Mouse (Mus musculus) liver, postnatal 0 days (tissue): ENCODE measurements at regions not wholly inside any gene's neighbourhood (a gene's known extent, or its start where the extent isn't known, plus 50 kb on each side); places are given as distances from the start of the nearest gene placed in this dataset.

Experiments used
- ATAC-seq: fragments of 200-750 bp; cut with Nextera tagmentation; 2 replicates; pipeline ENCODE4 v1.8.0; 2017; ENCODE audit warnings: mild to moderate bottlenecking, moderate library complexity
- DNase-seq: peaks from one replicate; pipeline ENCODE4 v3.0.0-alpha.2; 2016
- H3K27ac ChIP-seq: fragments of 300-500 bp; sonication (generic); 2 replicates; pipeline ENCODE4 v1.5.1; 2014; ENCODE audit warnings: antibody characterized with exemption, moderate library complexity, mild to moderate bottlenecking, low read depth
- H3K27me3 ChIP-seq: fragments of 300-500 bp; sonication (generic); 2 replicates; pipeline ENCODE4 v1.6.1; 2014; ENCODE audit warnings: low read length, control low read depth, mixed read lengths; ENCODE audit not compliant: insufficient read depth
- H3K36me3 ChIP-seq: fragments of 300-500 bp; sonication (generic); replicated peaks from 2 replicates; pipeline ENCODE4 v1.6.1; 2014; ENCODE audit warnings: mild to moderate bottlenecking, control low read depth, low read length, moderate library complexity, mixed read lengths; ENCODE audit not compliant: insufficient read depth
- H3K4me1 ChIP-seq: fragments of 300-500 bp; sonication (generic); 2 replicates; pipeline ENCODE4 v1.6.1; 2014; ENCODE audit warnings: antibody characterized with exemption, mild to moderate bottlenecking, control low read depth; ENCODE audit not compliant: insufficient read depth
- H3K4me2 ChIP-seq: fragments of 300-500 bp; sonication (generic); 2 replicates; pipeline ENCODE4 v1.6.1; 2014; ENCODE audit warnings: low read depth, mild to moderate bottlenecking, low read length, moderate library complexity, mixed read lengths
- H3K4me3 ChIP-seq: fragments of 300-500 bp; sonication (generic); 2 replicates; pipeline ENCODE4 v1.5.1; 2014; ENCODE audit warnings: low read depth, low read length
- H3K9ac ChIP-seq: fragments of 300-500 bp; sonication (generic); replicated peaks from 2 replicates; pipeline ENCODE4 v1.6.1; 2014; ENCODE audit warnings: mild to moderate bottlenecking, moderate library complexity
- H3K9me3 ChIP-seq: fragments of 300-500 bp; sonication (generic); 2 replicates; pipeline ENCODE4 v1.6.1; 2016; ENCODE audit warnings: mild to moderate bottlenecking, control low read depth, low read length, mixed read lengths
- CTCF ChIP-seq: sonication (generic); IDR thresholded peaks from 2 replicates; pipeline ENCODE4 v1.5.1; 2016; ENCODE audit warnings: antibody characterized with exemption, low read depth
- EP300 ChIP-seq: IDR thresholded peaks from 2 replicates; pipeline ENCODE4 v1.6.1; 2016; ENCODE audit warnings: antibody characterized with exemption, low read depth, mild to moderate bottlenecking
- WGBS: fragments of 180-500 bp; shearing (Covaris S2); extraction: QIAGEN DNeasy Blood & Tissue Kit; methylation state at CpG from one replicate; pipeline ENCODE4 v1.1.7; 2014; ENCODE audit not compliant: insufficient replicate concordance; 5-methylcytosine and 5-hydroxymethylcytosine counted together

- Histone ChIP-seq H3K27ac (no peak overlapping the region), H3K4me3 (no peak overlapping the region), H3K9me3 (no peaks in the 10 kb centered on the region), H3K36me3 (no peaks in the 10 kb centered on the region), H3K4me1 (no peaks in the 10 kb centered on the region), H3K4me2 (no peak overlapping the region), H3K27me3 (no peaks in the 10 kb centered on the region), H3K9ac (no peak overlapping the region)
- ATAC-seq (no peak), DNase-seq (no peak)
- 72% methylated on average over 4 of the region's 4 CpGs for WGBS
- TF ChIP-seq CTCF (no peak), EP300 (no peak)
These were observed 723.5 kb downstream of the Gm826 start for GRCm38 (mm10) chr2:159610451-159610850.

- no peak overlapping the region for H3K4me2 ChIP-seq
- H3K36me3 ChIP-seq, result no peaks in the 10 kb centered on the region
- ATAC-seq, result no peak
- H3K4me3 ChIP-seq, result no peak overlapping the region
- DNase-seq, result no peak
- H3K4me1 ChIP-seq, result no peaks in the 10 kb centered on the region
- no peak overlapping the region for H3K27ac ChIP-seq
- no peaks in the 10 kb centered on the region for H3K9me3 ChIP-seq
- no peak overlapping the region for H3K9ac ChIP-seq
- H3K27me3 ChIP-seq, result no peaks in the 10 kb centered on the region
- TF ChIP-seq CTCF (no peak), EP300 (no peak)
- WGBS, result 61% methylated on average over 4 of the region's 4 CpGs
These were observed 717.3 kb downstream of the Gm826 start for GRCm38 (mm10) chr2:159616685-159617084.

- Histone ChIP-seq H3K36me3 (no peaks in the 10 kb centered on the region), H3K9me3 (no peaks in the 10 kb centered on the region), H3K27me3 (no peaks in the 10 kb centered on the region), H3K27ac (no peak overlapping the region), H3K4me2 (no peak overlapping the region), H3K4me3 (no peak overlapping the region), H3K4me1 (no peaks in the 10 kb centered on the region), H3K9ac (no peak overlapping the region)
- ATAC-seq (no peak), DNase-seq (no peak)
- TF ChIP-seq EP300, result no peak
- no peak for TF ChIP-seq CTCF
- 76% methylated on average over 6 of the region's 6 CpGs for WGBS
These were observed 712.7 kb downstream of the Gm826 start for GRCm38 (mm10) chr2:159621261-159621660.

- no peak overlapping the region for H3K9ac ChIP-seq
- 57% methylated on average over 5 of the region's 5 CpGs for WGBS
- H3K9me3 ChIP-seq, result no peaks in the 10 kb centered on the region
- DNase-seq, result no peak
- no peak overlapping the region for H3K4me2 ChIP-seq
- TF ChIP-seq EP300 (no peak), CTCF (no peak)
- no peaks in the 10 kb centered on the region for H3K36me3 ChIP-seq
- ATAC-seq, result no peak
- H3K27me3 ChIP-seq, result no peaks in the 10 kb centered on the region
- H3K27ac ChIP-seq, result no peak overlapping the region
- H3K4me3 ChIP-seq, result no peak overlapping the region
- no peaks in the 10 kb centered on the region for H3K4me1 ChIP-seq
These were observed 711.8 kb downstream of the Gm826 start for GRCm38 (mm10) chr2:159622141-159622669.

- no peak for TF ChIP-seq CTCF
- TF ChIP-seq EP300, result no peak
- H3K4me2 ChIP-seq, result no peak overlapping the region
- H3K9ac ChIP-seq, result no peak overlapping the region
- no peak overlapping the region for H3K4me3 ChIP-seq
- H3K4me1 ChIP-seq, result no peaks in the 10 kb centered on the region
- H3K27me3 ChIP-seq, result no peaks in the 10 kb centered on the region
- no peaks in the 10 kb centered on the region for H3K9me3 ChIP-seq
- ATAC-seq (no peak), DNase-seq (no peak)
- WGBS, result 68% methylated on average over 1 of the region's 1 CpGs
- H3K27ac ChIP-seq, result no peak overlapping the region
- no peaks in the 10 kb centered on the region for H3K36me3 ChIP-seq
These were observed 708.7 kb downstream of the Gm826 start for GRCm38 (mm10) chr2:159625306-159625705.

GRCm38 (mm10) chr2:159645861-159646260, 688.1 kb downstream of the Gm826 start:
- no peak overlapping the region for H3K9ac ChIP-seq
- ATAC-seq (no peak), DNase-seq (peak; percentile 20)
- H3K9me3 ChIP-seq, result no peaks in the 10 kb centered on the region
- H3K27me3 ChIP-seq, result no peaks in the 10 kb centered on the region
- H3K4me2 ChIP-seq, result no peak overlapping the region
- WGBS, result 47% methylated on average over 4 of the region's 4 CpGs
- H3K4me3 ChIP-seq, result no peak overlapping the region
- H3K4me1 ChIP-seq, result no peaks in the 10 kb centered on the region
- H3K36me3 ChIP-seq, result no peaks in the 10 kb centered on the region
- H3K27ac ChIP-seq, result no peak overlapping the region
- no peak for TF ChIP-seq EP300
- peak; percentile 54 for TF ChIP-seq CTCF

GRCm38 (mm10) chr2:159646595-159646994, 687.4 kb downstream of the Gm826 start:
- no peak for TF ChIP-seq EP300
- no peaks in the 10 kb centered on the region for H3K4me1 ChIP-seq
- ATAC-seq, result no peak
- H3K27ac ChIP-seq, result no peak overlapping the region
- DNase-seq, result no peak
- no peak overlapping the region for H3K4me3 ChIP-seq
- no peak overlapping the region for H3K4me2 ChIP-seq
- no peaks in the 10 kb centered on the region for H3K36me3 ChIP-seq
- H3K27me3 ChIP-seq, result no peaks in the 10 kb centered on the region
- H3K9ac ChIP-seq, result no peak overlapping the region
- H3K9me3 ChIP-seq, result no peaks in the 10 kb centered on the region
- WGBS, result 74% methylated on average over 2 of the region's 2 CpGs
